Mouse (Mus musculus) heart, embryonic 14.5 days (tissue): Measurements from ENCODE around the gene Cpvl. TPM values are rescaled to one million over a fixed set of nuclear protein-coding genes. Genes with fewer than 3 reads are reported as not detected.

Experiments
- ATAC-seq: fragments of 200-750 bp; cut with Nextera tagmentation; 2 replicates; pipeline ENCODE4 v1.8.0; 2017; ENCODE audit warnings: low read depth, moderate TSS enrichment; ENCODE audit not compliant: insufficient number of reproducible peaks, insufficient read depth, low FRiP score
- H3K27ac ChIP-seq, 2 experiments: fragments of 200-500 bp in 1 of 2; fragments of 300-500 bp in 1 of 2; sonication (generic) in 1 of 2; replicated peaks in 1 of 2; 2 replicates each; pipeline ENCODE4 v1.5.1; 2012 to 2014; ENCODE audit warnings: low read depth in 2 of 2, low read length in 2 of 2, control low read depth in 1 of 2, mild to moderate bottlenecking in 1 of 2, mixed read lengths in 1 of 2; ENCODE audit not compliant: control insufficient read depth in 1 of 2, insufficient read depth in 1 of 2
- H3K27me3 ChIP-seq: fragments of 300-500 bp; sonication (generic); 2 replicates; pipeline ENCODE4 v1.6.1; 2014; ENCODE audit warnings: mild to moderate bottlenecking, low read length, control low read depth; ENCODE audit not compliant: control insufficient read depth, insufficient read depth
- H3K36me3 ChIP-seq: fragments of 300-500 bp; sonication (generic); 2 replicates; pipeline ENCODE4 v1.6.1; 2014; ENCODE audit warnings: mild to moderate bottlenecking, control low read depth, low read length, mixed read lengths; ENCODE audit not compliant: control insufficient read depth, insufficient read depth
- H3K4me1 ChIP-seq, 2 experiments: fragments of 200-500 bp in 1 of 2; fragments of 300-500 bp in 1 of 2; sonication (generic) in 1 of 2; 2 replicates each; pipeline ENCODE4 v1.6.1; 2012 to 2014; ENCODE audit warnings: low read length in 2 of 2, control low read depth in 1 of 2, mixed read lengths in 1 of 2; ENCODE audit not compliant: control insufficient read depth in 2 of 2, insufficient read depth in 2 of 2
- H3K4me2 ChIP-seq: fragments of 300-500 bp; sonication (generic); 2 replicates; pipeline ENCODE4 v1.6.1; 2014; ENCODE audit warnings: mild to moderate bottlenecking, low read length
- H3K4me3 ChIP-seq, 2 experiments: fragments of 200-500 bp in 1 of 2; fragments of 300-500 bp in 1 of 2; sonication (generic) in 1 of 2; 2 replicates each; pipeline ENCODE4 v1.5.1; 2012 to 2014; ENCODE audit warnings: low read length in 2 of 2, mild to moderate bottlenecking in 2 of 2, control low read depth in 1 of 2, low read depth in 1 of 2, moderate library complexity in 1 of 2; ENCODE audit not compliant: control insufficient read depth in 1 of 2, insufficient read depth in 1 of 2
- H3K9ac ChIP-seq: fragments of 300-500 bp; sonication (generic); 2 replicates; pipeline ENCODE4 v1.6.1; 2014; ENCODE audit warnings: mild to moderate bottlenecking, low read length
- H3K9me3 ChIP-seq: fragments of 300-500 bp; sonication (generic); 2 replicates; pipeline ENCODE4 v1.6.1; 2016; ENCODE audit warnings: low read length, control low read depth; ENCODE audit not compliant: control insufficient read depth
- WGBS: fragments of 180-500 bp; shearing (Covaris S2); extraction: QIAGEN DNeasy Blood & Tissue Kit; methylation state at CpG from one replicate; pipeline ENCODE4 v1.1.7; 2014; 5-methylcytosine and 5-hydroxymethylcytosine counted together
- polyA plus RNA-seq: library from polyadenylated mRNA; unstranded; fragments of >200 nt; fragmentation: Nextera tagmentation; extraction: Ambion mirVana; gene quantifications from 2 replicates; pipeline ENCODE4 v1.2.1, GENCODE M21; 2014

The Cpvl gene
- polyA plus RNA-seq, 1 experiment from 2014 or later = not detected

GRCm38 (mm10) chr6:54009293-54009692 lies 30.8 kb upstream of the Cpvl start:
- Histone ChIP-seq H3K36me3 (no peaks in the 10 kb centered on the region), H3K27me3 (no peaks in the 10 kb centered on the region), H3K9ac (no peak overlapping the region), H3K9me3 (no peaks in the 10 kb centered on the region), H3K4me3 (no peak overlapping the region), H3K27ac (no peak overlapping the region), H3K4me1 (peaks cover 5 to 6% of the 10 kb centered on the region in 2 experiments; a peak in 3 of 4 replicates), H3K4me2 (no peak overlapping the region)
- WGBS = 45% methylated on average over 4 of the region's 4 CpGs
- ATAC-seq = no peak

- Histone ChIP-seq H3K9ac (no peak overlapping the region), H3K36me3 (no peaks in the 10 kb centered on the region), H3K27me3 (no peaks in the 10 kb centered on the region), H3K9me3 (no peaks in the 10 kb centered on the region), H3K27ac (no peak overlapping the region), H3K4me2 (no peak overlapping the region), H3K4me1 (peaks cover 5 to 6% of the 10 kb centered on the region in 2 experiments; a peak in 3 of 4 replicates), H3K4me3 (no peak overlapping the region)
- no peak for ATAC-seq
- 79% methylated on average over 16 of the region's 16 CpGs for WGBS
These were observed 30.1 kb upstream of the Cpvl start for GRCm38 (mm10) chr6:54008448-54009120.

GRCm38 (mm10) chr6:54005302-54005701 lies 26.8 kb upstream of the Cpvl start:
- Histone ChIP-seq H3K4me2 (no peak overlapping the region), H3K4me3 (no peak overlapping the region), H3K9ac (no peak overlapping the region), H3K9me3 (no peaks in the 10 kb centered on the region), H3K36me3 (no peaks in the 10 kb centered on the region), H3K27ac (no peak overlapping the region), H3K27me3 (no peaks in the 10 kb centered on the region), H3K4me1 (peaks cover 5 to 6% of the 10 kb centered on the region in 2 experiments; a peak in 3 of 4 replicates)
- 75% methylated on average over 4 of the region's 4 CpGs for WGBS
- no peak for ATAC-seq

- Histone ChIP-seq H3K9ac (no peak overlapping the region), H3K27me3 (no peaks in the 10 kb centered on the region), H3K9me3 (peaks cover 7% of the 10 kb centered on the region; the same call in 1 of the 2 replicates), H3K27ac (no peak overlapping the region), H3K4me3 (no peak overlapping the region), H3K36me3 (no peaks in the 10 kb centered on the region), H3K4me1 (no peaks in the 10 kb centered on the region; a peak in 1 of 4 replicates), H3K4me2 (no peak overlapping the region)
- 84% methylated on average over 3 of the region's 3 CpGs for WGBS
- no peak for ATAC-seq
These were observed 17.9 kb upstream of the Cpvl start for GRCm38 (mm10) chr6:53996226-53996955.

GRCm38 (mm10) chr6:53995519-53995918 lies 17.0 kb upstream of the Cpvl start:
- no peak for ATAC-seq
- Histone ChIP-seq H3K4me3 (no peak overlapping the region), H3K27ac (no peak overlapping the region), H3K27me3 (no peaks in the 10 kb centered on the region), H3K36me3 (no peaks in the 10 kb centered on the region), H3K4me2 (no peak overlapping the region), H3K9me3 (peaks cover 7% of the 10 kb centered on the region; the same call in 1 of the 2 replicates), H3K4me1 (no peaks in the 10 kb centered on the region; a peak in 1 of 4 replicates), H3K9ac (no peak overlapping the region)
- 47% methylated on average over 4 of the region's 4 CpGs for WGBS

GRCm38 (mm10) chr6:53992386-53992785 lies 13.9 kb upstream of the Cpvl start:
- Histone ChIP-seq H3K4me1 (no peaks in the 10 kb centered on the region; a peak in 1 of 4 replicates), H3K4me3 (no peak overlapping the region), H3K27me3 (no peaks in the 10 kb centered on the region), H3K4me2 (no peak overlapping the region), H3K36me3 (no peaks in the 10 kb centered on the region), H3K9me3 (peaks cover 7% of the 10 kb centered on the region; the same call in 1 of the 2 replicates), H3K9ac (no peak overlapping the region), H3K27ac (no peak overlapping the region)
- WGBS = 40% methylated on average over 3 of the region's 3 CpGs
- ATAC-seq = no peak

GRCm38 (mm10) chr6:53987235-53987634 lies 8.8 kb upstream of the Cpvl start:
- no peak overlapping the region for H3K4me2 ChIP-seq

More at GRCm38 (mm10) chr6:53987235-53987634, 8.8 kb upstream of the Cpvl start:
- Histone ChIP-seq H3K4me1 (peaks cover 4% of the 10 kb centered on the region in 2 experiments; a peak in 3 of 4 replicates), H3K27ac (no peak overlapping the region), H3K4me3 (no peak overlapping the region), H3K9ac (no peak overlapping the region), H3K27me3 (no peaks in the 10 kb centered on the region), H3K9me3 (no peaks in the 10 kb centered on the region), H3K36me3 (no peaks in the 10 kb centered on the region)
- ATAC-seq = no peak
- WGBS = 83% methylated on average over 3 of the region's 3 CpGs
